Mouse (Mus musculus): ENCODE measurements around the gene Slc29a1. TPM values are rescaled to one million over a fixed set of nuclear protein-coding genes. Genes with fewer than 3 reads are reported as not detected.

Slc29a1 gene
- polyA plus RNA-seq, 1 experiment from 2014 or later: 40.1 TPM

GRCm38 (mm10) chr17:45573087-45573779 is 26.2 kb downstream of the Slc29a1 start, which contains the start of gene Hsp90ab1:
Hsp90ab1 (minus strand) TSS chr17:45573271.
- peaks cover 35% of the 10 kb centered on the region for H3K36me3 ChIP-seq
- peak within 1 kb of the TSS; percentile 99 for H3K27ac ChIP-seq (replicated peaks)
- H3K9ac ChIP-seq: peak within 1 kb of the TSS; percentile 100
- peak within 1 kb of the TSS; percentile 100 for H3K4me3 ChIP-seq
- peaks cover 52% of the 10 kb centered on the region for H3K4me1 ChIP-seq (replicated peaks)
- no peaks in the 10 kb centered on the region for H3K9me3 ChIP-seq
- peak; percentile 86 for ATAC-seq (ENCODE audit: low read depth)
- WGBS: under 1% methylated on average over 41 of the region's 41 CpGs
- no peaks in the 10 kb centered on the region for H3K27me3 ChIP-seq
- H3K4me2 ChIP-seq: peak within 1 kb of the TSS; percentile 81

GRCm38 (mm10) chr17:45572103-45573086 is 27.0 kb downstream of the Slc29a1 start:
- Histone ChIP-seq H3K4me1 (replicated peaks) (peaks cover 59% of the 10 kb centered on the region), H3K4me3 (peak overlapping the region; percentile 100), H3K9me3 (no peaks in the 10 kb centered on the region), H3K36me3 (peaks cover 44% of the 10 kb centered on the region), H3K9ac (peak overlapping the region; percentile 100), H3K27ac (replicated peaks) (peak overlapping the region; percentile 99), H3K27me3 (no peaks in the 10 kb centered on the region), H3K4me2 (peak overlapping the region; percentile 81)
- peak; percentile 59 for ATAC-seq (ENCODE audit: low read depth)
- WGBS: under 1% methylated on average over 54 of the region's 57 CpGs

DNA sequence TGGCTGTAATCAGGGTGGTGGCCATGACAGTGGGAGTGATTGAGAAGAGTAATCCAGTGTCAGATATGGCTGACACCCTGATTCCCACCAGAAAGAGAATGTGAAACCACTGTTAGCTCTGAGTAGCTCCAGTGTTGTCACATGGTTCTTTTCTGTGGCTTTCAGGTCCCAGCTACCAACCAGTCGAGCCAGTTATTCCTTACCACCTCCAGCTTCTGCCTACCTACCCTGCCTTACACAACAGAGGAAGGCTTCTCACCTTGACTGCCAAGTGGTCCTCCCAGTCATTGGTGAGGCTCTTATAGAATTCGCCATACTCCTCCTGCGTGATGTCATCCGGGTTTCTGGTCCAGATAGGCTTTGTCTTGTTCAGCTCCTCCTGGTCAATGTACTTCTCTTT is 29.4 kb downstream of the Slc29a1 start:
- Histone ChIP-seq H3K9ac (no peak overlapping the region), H3K4me3 (no peak overlapping the region), H3K27me3 (no peaks in the 10 kb centered on the region), H3K4me2 (no peak overlapping the region), H3K4me1 (replicated peaks) (peaks cover 77% of the 10 kb centered on the region), H3K9me3 (no peaks in the 10 kb centered on the region), H3K27ac (replicated peaks) (no peak overlapping the region), H3K36me3 (peaks cover 67% of the 10 kb centered on the region)
- WGBS: 84% methylated on average over 4 of the region's 4 CpGs
- ATAC-seq (ENCODE audit: low read depth): no peak

GRCm38 (mm10) chr17:45568990-45569389 is 30.4 kb downstream of the Slc29a1 start:
- H3K9ac ChIP-seq: no peak overlapping the region
- WGBS: 88% methylated on average over 12 of the region's 12 CpGs

GRCm38 (mm10) chr17:45567162-45567601 is 32.2 kb downstream of the Slc29a1 start:
- peaks cover 76% of the 10 kb centered on the region for H3K4me1 ChIP-seq (replicated peaks)
- H3K36me3 ChIP-seq: peaks cover 67% of the 10 kb centered on the region
- no peaks in the 10 kb centered on the region for H3K9me3 ChIP-seq
- 28% methylated on average over 4 of the region's 4 CpGs for WGBS
- H3K4me3 ChIP-seq: no peak overlapping the region
- H3K9ac ChIP-seq: no peak overlapping the region
- H3K4me2 ChIP-seq: no peak overlapping the region
- no peak for ATAC-seq (ENCODE audit: low read depth)
- H3K27me3 ChIP-seq: no peaks in the 10 kb centered on the region
- H3K27ac ChIP-seq (replicated peaks): peak overlapping the region; percentile 29; the same call in 1 of the 2 replicates

More at GRCm38 (mm10) chr17:45568990-45569389, 30.4 kb downstream of the Slc29a1 start:
- no peak overlapping the region for H3K4me3 ChIP-seq
- H3K9me3 ChIP-seq: no peaks in the 10 kb centered on the region
- no peaks in the 10 kb centered on the region for H3K27me3 ChIP-seq
- H3K4me2 ChIP-seq: no peak overlapping the region
- peaks cover 76% of the 10 kb centered on the region for H3K4me1 ChIP-seq (replicated peaks)
- ATAC-seq (ENCODE audit: low read depth): no peak
- H3K36me3 ChIP-seq: peaks cover 67% of the 10 kb centered on the region
- no peak overlapping the region for H3K27ac ChIP-seq (replicated peaks)

DNA sequence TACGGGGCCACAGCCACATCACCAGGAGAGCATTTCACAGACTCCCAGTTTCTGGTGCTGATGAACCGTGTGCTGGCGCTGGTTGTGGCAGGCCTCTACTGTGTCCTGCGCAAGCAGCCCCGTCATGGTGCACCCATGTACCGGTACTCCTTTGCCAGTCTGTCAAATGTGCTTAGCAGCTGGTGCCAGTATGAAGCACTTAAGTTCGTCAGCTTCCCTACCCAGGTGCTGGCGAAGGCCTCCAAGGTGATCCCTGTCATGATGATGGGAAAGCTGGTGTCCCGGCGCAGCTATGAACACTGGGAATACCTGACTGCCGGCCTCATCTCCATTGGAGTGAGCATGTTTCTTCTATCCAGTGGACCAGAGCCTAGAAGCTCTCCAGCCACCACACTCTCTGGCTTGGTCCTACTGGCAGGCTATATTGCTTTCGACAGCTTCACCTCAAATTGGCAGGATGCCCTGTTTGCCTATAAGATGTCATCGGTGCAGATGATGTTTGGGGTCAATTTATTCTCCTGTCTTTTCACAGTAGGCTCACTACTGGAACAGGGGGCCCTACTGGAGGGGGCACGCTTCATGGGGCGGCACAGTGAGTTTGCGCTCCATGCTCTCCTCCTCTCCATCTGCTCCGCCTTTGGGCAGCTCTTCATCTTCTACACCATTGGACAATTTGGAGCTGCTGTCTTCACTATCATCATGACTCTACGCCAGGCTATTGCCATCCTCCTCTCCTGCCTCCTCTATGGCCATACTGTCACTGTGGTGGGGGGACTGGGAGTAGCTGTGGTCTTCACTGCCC is 32.8 kb downstream of the Slc29a1 start:
- Histone ChIP-seq H3K4me1 (replicated peaks) (peaks cover 70% of the 10 kb centered on the region), H3K36me3 (peaks cover 65% of the 10 kb centered on the region), H3K9me3 (no peaks in the 10 kb centered on the region), H3K4me3 (0 out of 2 replicates have a peak overlapping the region, but pooled peaks have one; percentile 1), H3K4me2 (no peak overlapping the region), H3K9ac (no peak overlapping the region), H3K27me3 (no peaks in the 10 kb centered on the region), H3K27ac (replicated peaks) (peak overlapping the region; percentile 29; the same call in 1 of the 2 replicates)
- ATAC-seq (ENCODE audit: low read depth): no peak
- 67% methylated on average over 18 of the region's 18 CpGs for WGBS

DNA sequence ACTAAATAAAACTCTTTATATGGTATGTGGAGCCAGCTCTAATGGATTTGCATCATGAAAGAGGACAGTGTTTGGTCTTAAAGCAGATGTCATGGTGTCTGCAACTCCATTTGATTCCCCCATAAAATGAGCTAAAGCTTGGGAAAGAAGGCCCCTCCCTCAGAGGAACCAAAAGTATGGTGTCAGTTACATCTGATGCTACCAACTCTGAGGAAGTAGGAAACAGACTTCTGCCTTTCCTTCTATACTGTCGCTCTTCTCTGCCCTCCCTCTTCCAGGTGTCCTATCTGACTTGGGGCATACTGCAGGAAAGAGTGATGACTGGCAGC is 33.4 kb downstream of the Slc29a1 start:
- no peak overlapping the region for H3K27ac ChIP-seq (replicated peaks)
- H3K9me3 ChIP-seq: no peaks in the 10 kb centered on the region
- WGBS: 95% methylated on average over 1 of the region's 1 CpGs
- H3K4me1 ChIP-seq (replicated peaks): peaks cover 65% of the 10 kb centered on the region
- no peak overlapping the region for H3K4me3 ChIP-seq
- H3K36me3 ChIP-seq: peaks cover 59% of the 10 kb centered on the region
- no peak overlapping the region for H3K4me2 ChIP-seq
- no peak for ATAC-seq (ENCODE audit: low read depth)
- H3K27me3 ChIP-seq: no peaks in the 10 kb centered on the region
- H3K9ac ChIP-seq: 0 out of 2 replicates have a peak overlapping the region, but pooled peaks have one; percentile 8

DNA sequence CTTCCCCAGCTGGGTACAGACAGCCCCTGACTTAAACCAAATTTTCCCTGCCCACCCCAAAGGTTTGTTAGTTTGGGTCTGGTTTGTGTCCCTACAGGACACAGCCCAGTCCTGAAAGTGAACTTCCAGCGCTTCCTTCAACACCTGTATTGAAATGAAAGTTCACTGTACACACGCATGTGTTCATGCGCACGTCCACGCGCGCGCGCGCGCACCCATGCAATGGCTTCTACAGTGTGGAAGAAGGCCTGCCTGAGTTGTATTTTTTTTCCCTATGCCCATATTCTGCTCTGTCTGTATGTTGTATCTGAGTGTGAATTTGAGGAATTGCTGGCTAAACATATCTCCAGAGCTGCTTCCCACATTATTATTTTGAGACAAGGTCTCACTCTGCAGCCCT is 34.3 kb downstream of the Slc29a1 start:
- peak overlapping the region; percentile 81 for H3K4me3 ChIP-seq
- H3K9ac ChIP-seq: peak overlapping the region; percentile 92
- H3K4me1 ChIP-seq (replicated peaks): peaks cover 56% of the 10 kb centered on the region
- no peak overlapping the region for H3K27ac ChIP-seq (replicated peaks)
- no peaks in the 10 kb centered on the region for H3K27me3 ChIP-seq
- H3K36me3 ChIP-seq: peaks cover 50% of the 10 kb centered on the region
- no peaks in the 10 kb centered on the region for H3K9me3 ChIP-seq
- peak overlapping the region; percentile 96 for H3K4me2 ChIP-seq
- 95% methylated on average over 11 of the region's 11 CpGs for WGBS
- ATAC-seq (ENCODE audit: low read depth): no peak

GRCm38 (mm10) chr17:45564531-45565084 is 34.8 kb downstream of the Slc29a1 start:
- Histone ChIP-seq H3K9ac (peak overlapping the region; percentile 92), H3K27me3 (no peaks in the 10 kb centered on the region), H3K9me3 (no peaks in the 10 kb centered on the region), H3K27ac (replicated peaks) (peak overlapping the region; percentile 90), H3K36me3 (peaks cover 46% of the 10 kb centered on the region), H3K4me2 (peak overlapping the region; percentile 96), H3K4me1 (replicated peaks) (peaks cover 51% of the 10 kb centered on the region), H3K4me3 (peak overlapping the region; percentile 81)
- WGBS: 9% methylated on average over 18 of the region's 18 CpGs
- ATAC-seq (ENCODE audit: low read depth): peak; percentile 1; the same call in 1 of the 2 replicates

DNA sequence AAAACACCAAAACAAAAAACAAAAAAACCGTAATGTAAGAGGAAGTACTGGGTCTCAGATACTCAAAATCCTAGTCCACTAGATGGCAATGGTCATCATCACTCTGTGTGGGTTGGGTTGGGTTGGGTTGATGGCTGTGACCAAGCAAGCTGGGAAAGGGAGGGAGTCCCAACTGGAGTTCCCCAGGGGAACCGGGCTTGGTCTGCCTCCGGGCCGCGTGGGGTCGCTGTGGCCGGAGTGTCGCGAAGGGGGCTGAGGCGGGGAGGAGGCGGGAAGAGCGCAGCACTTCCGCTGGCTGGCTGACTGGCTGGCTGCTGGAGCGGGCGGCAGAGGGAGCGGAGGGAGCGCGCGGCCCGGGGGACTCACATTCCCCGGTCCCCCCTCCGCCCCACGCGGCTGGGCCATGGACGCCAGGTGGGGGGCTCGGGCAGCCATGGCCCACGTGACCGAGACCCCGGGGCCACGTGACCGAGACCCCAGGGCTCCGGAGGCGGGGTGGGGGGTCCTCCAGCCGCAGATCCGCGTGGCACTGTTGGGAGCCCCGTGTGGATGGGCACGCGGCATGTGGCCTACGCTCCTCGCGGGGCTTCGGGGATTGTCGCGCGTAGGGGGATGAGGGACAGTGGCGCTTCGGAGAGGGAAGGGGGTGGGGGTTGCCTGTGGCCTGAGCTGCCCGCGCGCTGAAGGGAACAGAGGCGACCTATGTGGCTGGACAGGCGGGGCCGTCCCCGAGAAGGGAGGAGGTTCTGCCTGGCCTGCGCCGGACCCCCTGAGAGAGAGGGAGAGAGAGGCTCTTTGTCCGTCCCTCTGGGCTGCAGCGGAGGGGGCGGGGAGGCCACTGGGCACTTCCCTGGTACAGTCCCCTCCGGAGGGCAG is 35.5 kb downstream of the Slc29a1 start, which contains the start of gene Slc35b2:
Gene Slc35b2, plus strand, starts transcription at position 220 of the 876 bp plus-strand sequence.
- Histone ChIP-seq H3K9me3 (no peaks in the 10 kb centered on the region), H3K36me3 (peaks cover 38% of the 10 kb centered on the region), H3K4me3 (peak within 1 kb of the TSS; percentile 81), H3K27ac (replicated peaks) (peak within 1 kb of the TSS; percentile 90), H3K4me2 (peak within 1 kb of the TSS; percentile 96), H3K27me3 (no peaks in the 10 kb centered on the region), H3K9ac (peak within 1 kb of the TSS; percentile 92), H3K4me1 (replicated peaks) (peaks cover 44% of the 10 kb centered on the region)
- under 1% methylated on average over 41 of the region's 61 CpGs for WGBS
- ATAC-seq (ENCODE audit: low read depth): peak; percentile 87

All from neural tube, embryonic 13.5 days (tissue).